Mouse (Mus musculus): ENCODE data around the gene Rnf111.

- TF ChIP-seq CTCF (IDR thresholded peaks at IDR 0.05) (no peak), EP300 (IDR thresholded peaks at IDR 0.05) (no peak)
Measured at GRCm38 (mm10) chr9:70502284-70503014, 1.1 kb downstream of the Rnf111 start.

Measured in lung, postnatal 0 days (tissue).